Mouse (Mus musculus): ENCODE results near the gene Ehbp1.

The Ehbp1 gene

DNA sequence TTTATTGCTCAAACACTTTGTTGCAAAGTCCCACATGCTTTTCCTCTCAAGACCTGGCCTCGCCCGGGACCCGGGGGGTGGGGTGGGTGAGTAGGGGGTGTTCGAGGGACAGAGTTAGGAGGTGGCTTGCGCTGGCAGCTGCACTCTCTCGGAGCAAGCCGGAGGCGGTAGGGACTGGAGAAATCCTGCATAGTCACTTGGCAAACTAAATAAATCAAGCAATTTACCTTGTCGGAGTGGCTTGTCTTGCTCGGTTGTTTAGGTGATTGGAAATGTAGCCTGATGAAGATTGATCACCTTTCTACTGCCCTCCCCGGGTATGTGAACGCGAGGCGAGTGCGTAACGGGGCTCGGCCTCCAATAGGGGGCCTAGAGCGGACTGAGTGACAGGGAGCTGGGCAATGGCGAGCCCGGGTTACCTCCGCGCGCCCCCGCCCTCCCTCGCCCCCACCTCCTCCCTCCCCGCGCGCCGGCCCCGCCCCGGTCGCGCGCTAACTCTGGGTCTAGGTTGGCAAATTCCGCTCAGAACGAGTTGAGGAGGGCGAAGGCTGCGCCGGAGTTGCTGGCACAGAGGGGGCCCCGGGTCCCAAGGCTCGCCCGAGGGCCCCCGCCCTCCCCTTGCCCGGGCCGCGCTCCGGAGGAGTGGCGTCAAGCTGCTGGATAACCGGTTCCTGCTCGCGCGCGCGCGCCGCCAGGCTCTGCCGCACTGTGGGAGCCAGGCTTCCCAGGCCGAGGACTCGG lies 340.6 kb downstream of the Ehbp1 start:
- DNase-seq (ENCODE audit: low spot score in 2 of 2) = peak in 1 of 2 experiments; percentile 46

DNA sequence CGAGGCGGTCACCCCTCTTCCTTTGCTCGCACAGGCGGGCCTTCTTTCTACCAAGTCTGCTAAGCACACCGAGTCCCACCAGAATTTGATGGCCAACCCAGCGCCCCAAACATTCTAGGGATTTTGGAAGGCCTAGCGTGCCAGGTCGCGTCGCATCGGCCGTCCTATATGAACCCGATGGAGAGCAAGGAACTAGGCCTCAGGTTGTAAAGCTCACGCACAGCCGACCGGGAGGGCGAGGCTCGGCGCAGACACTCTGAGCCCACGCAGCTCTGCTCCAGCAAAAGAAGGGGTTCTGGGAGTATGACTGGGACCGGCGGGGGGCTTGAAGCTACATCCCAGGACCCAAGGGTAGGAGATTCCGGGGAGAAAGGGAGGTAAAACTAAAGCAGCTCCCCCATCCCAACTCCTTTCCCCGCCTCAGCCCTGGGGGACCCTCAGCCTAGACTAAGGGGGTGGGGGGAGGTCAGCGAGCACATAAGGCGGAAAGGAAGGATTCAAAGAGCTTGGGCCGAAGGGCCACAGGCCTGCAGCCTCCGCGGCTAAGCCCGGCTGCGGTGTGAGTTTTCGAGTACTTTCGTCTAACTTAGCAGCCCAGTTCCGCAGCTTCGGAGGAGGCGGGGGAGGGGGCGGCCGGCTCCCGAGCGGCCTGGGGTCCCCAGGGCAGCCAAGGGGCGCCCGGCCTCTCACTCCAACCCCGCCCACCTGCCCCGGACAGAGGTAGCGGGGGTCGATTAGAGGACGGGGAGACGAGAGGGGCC lies 341.6 kb downstream of the Ehbp1 start:
- DNase-seq (ENCODE audit: low spot score in 2 of 2) = peak in 1 of 2 experiments; percentile 3

DNA sequence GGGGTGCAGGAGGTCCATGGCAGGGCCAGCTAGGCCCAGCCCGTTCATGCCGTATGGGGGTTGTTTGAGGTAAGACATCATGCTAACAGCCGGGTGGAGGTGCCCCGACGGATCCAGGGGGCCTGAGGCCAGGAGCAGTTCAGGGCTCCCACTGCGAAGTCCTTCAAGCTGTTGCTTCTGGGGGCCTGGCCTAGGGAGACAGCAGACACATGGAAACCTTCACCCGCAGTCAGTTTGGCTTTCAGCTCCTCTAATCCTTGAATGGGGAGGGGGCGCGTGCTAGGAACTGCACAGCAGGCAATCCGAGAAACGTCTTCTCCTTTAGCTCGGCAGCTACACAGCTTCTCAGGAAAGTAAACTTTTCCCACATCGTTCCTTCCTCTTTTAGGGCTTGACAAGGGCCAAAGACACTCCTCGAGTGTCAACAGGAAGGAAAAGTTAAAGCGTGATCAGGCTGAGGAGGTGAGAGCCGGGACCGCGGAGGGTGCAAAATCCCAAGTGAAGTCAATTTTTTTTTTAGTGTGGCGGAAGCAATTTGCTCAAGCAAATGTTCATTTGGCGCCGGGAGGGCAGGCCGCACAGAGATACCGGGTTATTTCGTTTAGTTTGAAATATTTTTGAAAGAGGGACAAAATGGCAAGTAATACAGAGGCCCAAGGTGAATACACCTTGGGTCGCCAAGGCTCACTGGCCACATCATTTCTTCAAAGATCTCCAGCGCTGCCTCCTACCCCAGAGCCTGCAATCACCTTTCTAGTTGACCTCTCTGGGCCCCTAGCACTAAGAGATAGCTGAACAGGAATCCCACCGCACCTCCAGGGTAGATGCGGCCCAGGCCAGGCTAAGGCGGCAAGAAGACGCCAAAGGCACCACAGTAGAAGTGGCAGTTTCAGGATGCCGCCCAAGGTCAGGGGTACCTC lies 342.4 kb downstream of the Ehbp1 start:
- peak in 1 of 2 experiments; percentile 11 for DNase-seq (ENCODE audit: low spot score in 2 of 2)

DNA sequence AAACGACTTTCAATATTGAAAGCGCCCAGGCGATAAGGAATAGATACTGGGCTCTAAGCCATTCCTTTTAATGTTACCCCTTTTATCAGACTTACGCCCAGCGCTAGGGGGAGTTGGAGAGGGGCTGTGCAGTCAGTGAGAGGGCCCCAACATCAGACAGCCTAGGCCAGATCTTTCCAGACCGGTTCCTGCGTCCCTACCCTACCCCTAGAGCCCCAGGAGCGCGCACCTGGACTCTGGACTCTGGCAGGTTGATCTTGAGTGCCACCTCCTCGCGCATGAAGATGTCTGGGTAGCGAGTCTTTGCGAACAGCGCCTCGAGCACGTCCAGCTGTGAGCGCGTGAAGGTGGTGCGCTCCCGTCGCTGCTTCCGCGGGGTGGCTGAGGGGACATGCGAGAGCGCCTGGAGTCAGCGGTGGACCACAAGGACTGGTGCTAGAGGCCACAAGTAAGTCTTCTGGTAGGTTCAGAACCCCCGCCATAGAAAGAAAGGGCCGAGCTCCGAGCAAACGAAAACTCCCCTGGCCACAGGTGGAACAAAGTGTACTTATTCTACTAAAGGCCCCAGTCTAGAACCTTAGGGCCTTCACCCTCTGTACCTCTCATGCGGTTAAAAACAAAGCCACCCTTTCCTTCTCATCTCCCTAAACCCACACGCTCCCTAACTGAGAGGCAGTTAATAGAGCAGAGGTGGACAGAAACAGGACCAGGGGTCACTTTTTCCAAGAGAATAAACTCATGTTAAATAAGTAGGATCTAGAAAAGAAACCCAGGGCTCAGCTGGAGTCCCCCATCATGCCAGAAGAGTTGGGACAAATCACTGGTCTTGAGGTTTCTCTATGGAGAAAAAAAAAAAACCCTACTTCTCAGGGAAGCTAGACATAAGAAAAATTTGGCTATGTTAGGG lies 343.7 kb downstream of the Ehbp1 start:
- peak in 1 of 2 experiments; percentile 9 for DNase-seq (ENCODE audit: low spot score in 2 of 2)

DNA sequence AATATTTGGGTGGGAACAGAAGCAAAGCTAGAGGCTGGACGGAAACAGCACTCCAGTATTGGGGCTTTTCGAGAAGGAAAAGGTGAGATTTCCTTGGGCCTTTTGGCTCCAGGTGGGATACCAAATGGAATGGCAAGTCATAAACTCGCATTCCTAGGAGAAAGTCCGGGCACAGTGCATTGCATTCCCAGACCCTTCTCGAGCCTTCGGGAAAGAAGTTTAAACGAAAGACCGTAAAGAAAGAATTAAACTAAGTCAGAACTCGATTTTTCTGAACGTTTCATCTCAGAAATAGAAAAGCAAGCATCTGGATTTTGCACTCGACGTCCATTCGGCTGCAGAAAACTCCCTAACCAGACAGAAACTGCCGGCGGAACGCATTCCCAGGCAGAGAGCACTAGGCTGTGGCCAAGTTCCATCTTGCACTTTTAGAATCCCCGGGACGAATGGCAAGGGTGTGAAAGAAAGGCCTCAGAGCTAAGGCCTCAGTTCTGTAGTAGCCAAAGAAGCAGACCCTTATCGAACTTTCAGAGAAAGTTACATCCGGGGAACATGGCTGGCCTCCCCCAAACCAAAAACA lies 344.4 kb downstream of the Ehbp1 start:
- peak in 1 of 2 experiments; percentile 14 for DNase-seq (ENCODE audit: low spot score in 2 of 2)

DNA sequence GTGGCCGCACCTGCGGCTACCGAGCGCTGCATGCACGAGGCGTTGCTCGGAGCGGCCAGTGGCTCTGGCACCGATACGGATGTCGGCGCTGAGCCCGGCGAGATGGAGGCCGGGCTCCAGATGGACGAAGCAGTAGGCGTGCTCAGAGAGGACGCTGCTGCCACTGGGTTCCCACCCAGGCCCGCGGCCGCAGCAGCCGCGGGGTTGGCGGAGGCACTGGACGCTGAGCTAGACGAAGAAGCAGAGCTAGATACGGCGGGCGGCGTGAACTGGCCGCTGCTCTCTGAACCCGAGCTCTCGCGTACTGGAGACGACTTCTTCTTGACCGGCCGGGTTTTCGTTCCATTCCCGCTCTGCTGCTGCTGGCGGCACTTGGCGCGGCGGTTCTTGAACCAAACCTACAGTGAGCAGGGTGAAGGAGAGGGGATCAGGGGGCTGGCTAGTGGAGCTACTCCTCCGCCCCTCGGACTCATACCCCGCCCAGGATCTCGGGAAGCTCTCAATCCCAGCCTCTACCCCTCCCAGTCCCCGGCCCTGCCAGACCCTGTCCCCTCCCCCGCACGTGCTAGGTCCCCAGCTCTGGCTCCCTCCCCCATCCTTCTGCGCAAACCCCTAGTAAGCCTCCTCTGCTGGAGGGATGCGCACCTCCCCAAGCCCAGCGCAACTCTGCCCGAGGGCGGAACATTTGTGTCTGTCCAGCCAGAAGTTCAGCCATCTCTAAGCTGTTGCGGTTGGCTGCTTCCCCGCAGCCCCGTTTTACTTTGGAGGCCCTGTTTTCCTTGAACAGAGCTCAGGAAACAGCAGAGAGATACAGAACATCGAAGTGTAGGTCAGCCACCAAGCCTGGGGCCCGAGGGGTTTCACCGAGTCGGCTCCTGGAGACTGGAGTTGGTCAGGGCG lies 345.2 kb downstream of the Ehbp1 start:
- peak in 1 of 2 experiments; percentile 22 for DNase-seq (ENCODE audit: low spot score in 2 of 2)

DNA sequence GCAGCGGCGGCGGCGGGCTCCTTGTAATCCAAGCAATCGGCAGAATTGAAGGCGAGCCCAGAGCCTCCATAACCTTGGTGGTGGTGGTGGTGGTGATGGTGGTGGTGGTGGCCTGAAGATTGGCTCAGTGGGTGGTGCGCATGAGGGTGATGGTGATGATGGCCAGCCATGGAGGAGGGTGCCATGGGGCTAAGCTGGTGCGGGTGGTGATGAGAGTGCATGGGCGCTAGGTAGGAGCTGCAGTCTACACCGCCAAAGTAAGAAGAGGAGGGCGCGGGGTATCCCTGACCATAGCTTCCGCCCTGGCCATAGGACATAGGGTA lies 345.8 kb downstream of the Ehbp1 start:
- peak in 1 of 2 experiments; percentile 21 for DNase-seq (ENCODE audit: low spot score in 2 of 2)

DNA sequence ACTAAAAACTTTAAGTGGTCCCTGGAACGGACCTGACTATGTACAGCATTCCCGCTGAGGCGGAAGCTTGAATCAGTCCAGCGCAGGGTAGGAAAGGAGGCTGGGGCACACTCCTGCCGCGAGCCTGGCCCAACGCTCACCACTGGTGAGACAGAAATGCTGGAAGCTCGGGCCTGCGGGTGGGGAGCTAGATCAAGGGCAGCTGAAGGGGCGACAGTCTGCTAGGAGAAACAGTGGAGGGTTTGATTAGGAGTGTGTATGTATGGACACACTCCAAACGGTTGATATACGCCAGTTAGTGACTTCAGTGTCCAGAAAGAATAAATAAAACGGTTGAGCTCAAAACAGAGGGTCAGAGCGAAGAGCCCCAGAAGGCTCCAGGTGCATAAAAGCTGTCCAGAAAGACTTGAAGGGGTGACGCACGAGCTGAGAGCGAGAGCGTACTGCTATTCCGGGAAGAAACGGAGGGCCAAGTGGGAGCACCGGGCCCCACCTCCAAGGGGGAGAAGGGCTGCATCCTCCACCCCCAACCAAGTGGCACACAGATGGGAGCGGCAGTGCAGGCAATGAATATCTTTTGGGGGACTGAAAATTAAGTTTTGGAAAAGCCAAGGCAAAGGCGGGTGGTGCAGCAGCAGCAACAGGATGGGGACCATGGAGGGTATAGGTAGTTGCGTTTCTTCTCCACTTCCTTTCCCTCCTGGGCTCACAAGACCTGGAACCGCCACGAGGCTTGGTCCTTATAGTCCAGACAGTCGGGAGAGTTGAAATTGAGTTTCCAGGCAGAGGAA lies 346.4 kb downstream of the Ehbp1 start:
- DNase-seq (ENCODE audit: low spot score in 2 of 2) = peak in 1 of 2 experiments; percentile 18

DNA sequence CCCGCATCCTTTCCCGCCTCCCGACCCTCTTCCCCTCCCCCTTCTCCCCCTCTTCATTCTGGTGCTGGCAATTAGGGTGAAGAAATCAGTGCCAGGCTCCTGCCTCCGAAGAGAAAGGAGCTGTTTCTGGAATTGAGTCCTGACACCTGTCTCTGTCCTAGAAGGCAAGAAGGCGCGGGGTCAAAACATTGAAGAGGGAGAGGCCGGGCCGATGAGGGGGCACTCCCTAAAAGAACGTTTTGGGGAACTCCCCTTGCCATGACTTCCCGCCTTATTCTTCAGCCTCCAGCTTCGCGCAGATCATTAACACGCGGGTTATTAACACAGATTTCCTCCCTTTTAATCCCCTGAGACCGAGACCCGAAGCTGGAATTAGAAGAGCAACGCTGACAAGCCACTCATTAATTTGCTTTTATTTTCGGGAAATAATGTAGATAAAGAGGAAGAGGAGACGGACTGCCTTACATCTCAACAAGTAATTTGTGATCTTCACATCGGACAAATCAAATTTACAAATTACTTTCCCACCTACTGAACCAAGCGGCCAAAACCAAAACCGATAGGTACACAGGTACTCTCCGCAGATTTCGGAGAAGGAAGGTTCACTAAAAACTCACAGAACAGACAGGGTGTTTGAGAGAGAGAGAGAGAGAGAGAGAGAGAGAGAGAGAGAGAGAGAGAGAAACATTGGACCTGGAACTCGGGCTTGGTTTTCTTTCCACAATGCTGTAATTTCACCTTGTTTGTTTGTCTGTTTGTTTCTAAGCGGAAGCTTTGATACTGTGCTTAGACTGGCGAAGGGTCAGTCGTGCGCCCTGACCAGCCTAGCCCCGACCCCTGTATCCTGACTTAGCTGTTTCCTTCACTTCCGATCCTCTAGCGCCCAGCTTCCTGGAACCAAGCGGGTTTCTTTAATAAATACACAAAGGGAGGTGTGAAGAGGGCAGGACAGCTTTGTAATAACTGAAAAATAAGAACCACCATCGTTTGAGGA lies 347.4 kb downstream of the Ehbp1 start:
- DNase-seq (ENCODE audit: low spot score in 2 of 2) = peak in 1 of 2 experiments; percentile 11

DNA sequence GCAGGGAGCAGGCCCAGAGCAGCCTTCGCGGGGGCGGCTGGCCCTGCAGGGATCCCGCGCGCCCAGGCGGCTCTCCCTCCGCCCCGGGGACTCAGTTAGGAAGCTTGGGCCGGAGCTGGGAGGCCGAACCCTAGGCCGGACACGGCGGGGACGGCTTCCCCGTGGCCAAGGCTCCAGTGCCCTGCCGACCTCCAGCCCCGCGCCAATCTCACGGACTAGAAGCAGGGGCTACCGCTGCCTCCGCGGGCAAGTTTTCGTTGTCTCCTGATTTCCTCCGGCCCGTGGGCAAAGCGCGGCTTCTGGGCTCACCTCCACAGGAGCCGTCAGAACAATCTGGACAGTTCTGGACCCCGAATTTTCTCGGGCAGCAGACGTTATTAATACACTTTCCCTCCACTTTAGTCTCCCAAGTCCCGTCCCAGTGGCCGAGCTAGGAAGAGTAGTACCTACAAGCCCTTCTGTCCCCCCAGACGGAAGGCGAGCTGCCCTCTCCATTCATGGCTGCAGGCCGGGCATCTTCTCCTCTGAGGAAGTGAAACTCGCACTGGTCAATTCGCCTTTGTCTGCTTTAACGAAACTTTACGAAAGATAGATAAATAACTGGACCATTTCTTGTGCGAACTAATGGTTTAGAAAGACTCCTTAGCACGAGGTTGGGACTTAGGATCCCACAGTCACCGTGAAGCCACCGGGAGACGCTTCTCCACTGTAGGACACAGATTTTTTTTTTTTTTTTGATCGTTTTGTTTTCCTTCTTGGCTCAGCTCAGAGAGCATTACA lies 348.3 kb downstream of the Ehbp1 start:
- DNase-seq (ENCODE audit: low spot score in 2 of 2) = peak in 1 of 2 experiments; percentile 36

DNA sequence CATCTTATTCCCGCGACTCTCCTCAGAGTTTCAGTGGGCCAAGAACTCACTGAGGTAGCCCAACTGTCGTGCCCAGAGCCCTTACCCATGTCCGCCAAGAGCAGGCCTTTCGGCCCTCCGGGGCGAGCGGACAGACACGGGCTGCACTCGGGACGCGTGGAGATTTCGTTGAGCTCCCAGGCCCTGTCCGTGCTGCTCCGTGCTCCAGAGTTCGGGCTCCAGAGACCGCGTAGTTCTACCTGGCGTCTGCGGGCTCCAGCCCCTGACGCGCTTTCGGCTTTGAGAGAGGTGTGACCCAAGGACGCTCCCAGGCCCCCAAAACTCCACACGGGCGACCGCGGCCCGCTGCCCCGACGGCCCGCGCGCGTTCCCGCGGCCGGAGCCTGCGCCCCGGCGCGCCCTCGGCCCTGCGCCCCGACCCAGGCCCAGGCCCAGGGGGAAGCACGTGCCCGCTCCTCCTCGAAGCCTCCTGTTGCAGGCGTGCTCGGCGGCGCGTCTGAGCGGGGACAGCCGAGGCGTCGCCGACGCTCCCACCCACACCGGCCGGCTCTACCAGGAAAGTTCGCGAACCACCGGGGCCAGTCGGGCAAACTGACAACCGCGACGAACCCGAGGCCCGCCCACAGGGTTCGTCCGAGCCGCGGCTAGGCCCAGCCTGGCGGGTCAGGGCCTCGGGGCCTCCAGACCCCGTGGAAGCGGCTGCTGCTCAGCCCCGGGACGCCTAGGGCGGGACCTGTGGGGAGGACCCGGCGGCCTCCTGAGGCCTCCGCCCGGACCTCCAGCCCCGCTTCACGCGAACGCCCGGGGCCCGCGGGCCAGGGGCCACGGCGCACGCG lies 349.1 kb downstream of the Ehbp1 start:
- no peak for DNase-seq (ENCODE audit: low spot score in 2 of 2)

DNA sequence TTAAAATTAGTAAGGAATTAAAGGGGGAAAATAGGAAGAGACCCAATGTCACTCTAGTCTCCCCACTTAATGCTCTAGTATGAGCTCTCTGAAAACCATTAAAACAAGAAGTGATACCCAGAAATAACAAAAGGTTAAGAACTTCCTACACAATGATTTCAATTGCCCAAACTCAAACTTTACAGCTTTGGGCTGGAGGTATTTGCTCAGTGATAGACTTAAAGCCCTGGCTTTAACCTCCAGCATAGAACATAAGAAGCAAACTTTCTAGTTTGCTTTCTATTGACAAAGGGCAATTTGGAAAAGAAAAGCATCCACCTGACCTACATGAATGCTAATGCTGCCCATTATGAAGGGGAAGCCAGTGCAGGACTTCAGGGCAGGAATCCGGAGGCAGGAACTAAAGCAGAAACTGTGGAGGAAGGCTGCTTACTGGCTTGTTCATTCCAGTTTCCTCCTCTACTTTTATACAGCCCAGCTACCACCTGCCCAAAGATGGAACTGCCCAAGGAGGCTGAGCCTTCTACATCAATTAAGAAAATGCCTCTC lies 353.6 kb downstream of the Ehbp1 start:
- DNase-seq (ENCODE audit: low spot score in 2 of 2) = no peak

DNA sequence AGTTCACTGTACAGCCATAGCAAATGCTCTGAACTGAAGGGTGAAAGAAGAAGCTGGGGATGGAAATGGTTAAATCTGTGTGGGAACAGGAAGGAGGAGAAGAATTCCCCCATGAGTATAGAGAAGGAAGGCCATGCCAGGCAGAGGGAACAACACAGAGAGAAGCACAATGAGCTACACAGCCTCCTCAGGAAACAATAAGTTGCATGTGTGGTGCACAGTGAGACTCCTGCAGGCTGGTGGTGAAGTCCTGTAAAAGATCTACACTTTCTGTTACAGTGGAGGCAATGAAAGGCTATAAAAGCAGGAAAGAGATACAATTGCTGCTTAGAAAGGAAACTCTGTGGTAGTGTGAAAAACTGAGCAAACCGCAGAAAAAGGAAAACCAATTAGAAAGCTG lies 357.0 kb downstream of the Ehbp1 start:
- no peak for DNase-seq (ENCODE audit: low spot score in 2 of 2)

DNA sequence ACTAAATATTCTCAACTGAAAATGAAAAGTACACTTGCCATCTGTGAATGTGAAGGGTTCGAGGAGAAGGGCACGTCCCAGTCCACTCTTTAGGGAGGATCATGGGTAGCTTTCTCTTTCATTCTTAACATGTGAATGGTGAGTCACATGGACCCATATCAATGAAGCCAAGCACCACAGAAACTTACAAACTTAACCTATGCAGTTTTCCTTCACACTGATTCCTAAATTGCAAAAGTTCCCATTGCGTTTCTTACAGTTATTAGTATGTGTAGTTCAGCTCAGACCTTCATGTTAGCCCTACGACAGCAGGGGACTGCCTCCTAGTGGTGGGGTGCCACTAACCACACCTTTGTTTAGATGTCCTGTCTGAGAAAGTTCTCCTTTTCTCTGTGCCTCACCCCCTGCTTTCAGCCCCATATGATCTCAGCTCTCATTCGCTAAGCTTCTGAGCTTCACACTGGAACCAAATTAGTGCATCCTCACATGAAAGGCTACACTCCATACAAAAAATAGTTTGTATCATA lies 368.0 kb downstream of the Ehbp1 start:
- no peak for DNase-seq (ENCODE audit: low spot score in 2 of 2)

DNA sequence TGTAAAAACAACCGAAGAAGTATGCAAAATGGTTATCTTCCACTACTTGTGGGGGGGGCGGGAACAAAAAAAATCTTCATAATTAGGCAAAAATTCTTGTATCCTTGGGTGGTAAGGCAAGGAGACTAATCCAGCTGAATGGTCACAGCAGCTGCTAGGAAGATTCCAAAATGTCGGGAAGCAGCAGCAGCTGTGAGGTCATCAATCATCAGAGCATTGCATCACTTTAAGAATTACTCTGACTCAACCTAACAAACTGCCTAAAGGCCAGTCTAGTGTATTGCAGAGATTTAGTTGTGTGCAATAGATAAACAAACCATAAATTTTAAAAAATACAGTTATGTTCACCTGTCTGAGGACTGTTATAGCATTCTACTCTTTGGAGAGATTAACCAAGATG lies 368.5 kb downstream of the Ehbp1 start:
- DNase-seq (ENCODE audit: low spot score in 2 of 2) = no peak

Measured in frontal cortex, postnatal 36 days (tissue).